Mouse (Mus musculus) mesoderm, embryonic 11.5 days (tissue): Measurements from ENCODE around the gene Nlgn3.
"Not testable (repeated sequence)": the region's sequence is repeated elsewhere in the genome, so short reads cannot be mapped to it uniquely, and the experiment has no call there.

Experiments
- DNase-seq: peaks from one replicate; pipeline ENCODE4 v3.0.0-alpha.2; 2012; ENCODE audit warnings: low read depth, low spot score

Nlgn3 gene

DNA sequence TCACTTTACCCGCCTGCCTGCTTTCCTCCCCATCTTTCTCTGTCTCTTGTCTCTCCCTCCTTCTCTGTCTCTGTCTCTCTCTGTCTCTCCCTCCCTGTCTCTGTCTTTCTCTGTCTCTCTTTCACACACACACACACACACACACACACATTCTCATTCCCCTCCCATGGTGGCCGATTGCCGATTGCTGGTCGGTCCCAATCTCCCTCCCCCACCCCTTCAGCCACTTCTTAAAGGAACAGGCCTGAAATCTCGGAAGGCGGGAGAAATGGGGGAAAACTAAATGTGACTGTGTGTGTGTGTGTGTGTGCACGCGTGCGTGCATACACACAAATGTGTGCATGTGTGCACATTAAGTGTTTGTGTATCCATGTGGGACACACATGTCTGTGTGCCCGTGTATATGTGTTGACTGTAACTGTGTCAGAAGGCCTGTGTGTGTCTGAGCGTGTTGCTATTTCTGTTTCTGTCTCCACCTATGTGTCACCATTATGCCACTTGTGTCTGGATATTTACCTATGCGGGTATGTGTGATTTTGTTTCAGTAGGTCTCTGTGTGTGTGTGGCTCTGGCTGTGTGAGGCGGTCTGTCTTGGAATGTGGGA, 1.6 kb downstream of the Nlgn3 start:
- peak; percentile 40 for DNase-seq

DNA sequence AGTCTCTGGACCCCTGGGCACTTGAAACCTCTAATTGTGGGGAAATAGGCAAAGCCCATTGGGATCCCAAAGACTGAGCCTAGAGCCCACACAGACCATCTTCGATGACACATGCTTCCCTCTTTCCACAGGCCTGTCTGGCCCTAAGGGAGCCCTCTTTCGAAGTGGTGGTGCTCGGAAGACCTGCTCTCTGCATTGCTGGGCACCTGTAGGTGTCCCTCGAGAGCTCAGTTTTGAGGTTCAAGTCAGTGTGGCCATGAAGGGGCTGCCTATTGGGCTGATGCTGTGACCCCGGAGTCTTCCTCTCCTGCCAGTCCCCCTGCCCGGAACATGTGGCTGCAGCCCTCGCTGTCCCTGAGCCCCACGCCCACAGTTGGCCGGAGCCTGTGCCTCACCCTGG, 2.7 kb downstream of the Nlgn3 start:
- DNase-seq, result no peak

DNA sequence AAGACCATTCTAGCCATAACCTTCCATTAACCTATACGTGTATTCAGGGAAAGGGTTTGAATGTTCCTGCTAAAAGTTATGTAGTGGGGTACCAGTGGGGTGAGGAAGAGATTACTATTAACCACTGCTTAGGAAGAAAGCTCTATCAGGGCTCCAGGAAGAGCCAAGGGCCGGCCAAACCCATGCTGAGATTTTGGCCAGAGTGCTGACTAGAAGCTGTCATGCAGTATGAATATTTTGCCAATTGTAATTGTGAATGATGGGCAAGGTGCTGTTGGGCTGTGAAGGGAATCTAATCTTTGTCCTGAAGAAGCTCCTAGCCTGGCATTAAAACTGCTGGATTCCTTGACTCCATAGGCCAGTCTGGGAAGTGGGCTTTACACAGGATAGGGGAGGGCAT, 5.7 kb downstream of the Nlgn3 start:
- DNase-seq, result no peak

DNA sequence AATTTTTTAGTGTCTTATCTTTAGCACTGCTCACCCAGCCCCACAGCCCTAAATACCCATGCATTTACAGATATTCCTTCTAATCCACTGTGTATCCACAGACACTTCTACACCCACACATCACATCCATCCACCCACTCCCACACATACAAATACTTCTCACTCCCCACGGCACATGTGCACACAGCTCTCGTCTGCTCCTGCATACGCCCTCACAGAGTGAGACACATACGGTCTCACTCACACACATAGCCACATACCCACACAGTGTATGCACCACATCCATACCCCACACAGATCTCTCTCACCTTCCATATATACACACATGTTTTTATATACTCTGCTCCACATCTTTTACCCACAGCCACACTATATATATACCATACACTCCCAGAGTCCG, 10.3 kb downstream of the Nlgn3 start:
- DNase-seq, result no peak

DNA sequence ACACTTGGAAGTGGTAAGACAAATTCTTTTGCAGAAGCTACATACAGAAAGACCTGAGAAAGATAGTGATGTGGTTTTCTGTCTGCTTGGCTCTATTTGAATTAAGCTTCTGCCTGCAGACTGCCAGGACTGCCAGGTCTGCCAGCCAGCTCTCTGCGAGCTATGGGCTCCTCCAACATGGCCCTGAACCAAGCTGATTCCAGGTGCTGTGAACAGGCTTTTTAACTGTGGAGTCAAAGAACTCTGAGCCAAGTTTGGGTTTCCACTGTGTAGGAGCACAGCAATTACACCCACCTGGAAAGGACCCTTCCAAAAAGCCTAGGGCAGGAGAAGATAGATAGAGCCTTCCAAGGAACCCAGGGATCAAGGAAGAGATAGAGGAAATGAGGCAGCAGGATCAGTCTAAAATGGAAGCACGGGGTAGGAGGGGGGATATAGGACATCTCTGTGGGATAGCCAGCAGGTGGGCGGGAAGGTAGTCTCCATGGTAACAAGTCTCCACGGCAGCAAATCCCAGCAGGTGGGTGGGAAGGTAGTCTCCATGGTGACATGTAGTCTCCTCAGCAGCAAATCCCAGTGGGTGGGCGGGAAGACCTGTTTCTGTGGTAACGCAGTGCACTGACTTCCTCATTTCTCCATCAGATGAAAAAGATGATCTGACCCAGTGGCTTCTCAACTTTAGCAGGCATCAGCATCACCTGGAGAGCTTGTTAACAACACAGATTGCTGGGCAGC, 14.8 kb downstream of the Nlgn3 start:
- no peak for DNase-seq

DNA sequence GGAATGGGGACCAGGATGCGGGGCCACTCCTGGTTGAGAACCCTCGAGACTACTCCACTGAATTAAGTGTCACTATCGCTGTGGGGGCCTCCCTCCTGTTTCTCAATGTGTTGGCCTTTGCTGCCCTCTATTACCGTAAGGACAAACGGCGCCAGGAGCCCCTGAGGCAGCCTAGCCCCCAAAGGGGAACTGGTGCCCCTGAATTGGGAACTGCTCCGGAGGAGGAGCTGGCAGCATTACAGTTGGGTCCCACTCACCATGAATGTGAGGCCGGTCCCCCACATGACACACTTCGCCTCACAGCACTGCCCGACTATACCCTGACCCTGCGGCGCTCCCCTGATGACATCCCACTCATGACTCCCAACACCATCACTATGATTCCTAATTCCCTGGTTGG, 20.8 kb downstream of the Nlgn3 start:
- DNase-seq, result no peak

DNA sequence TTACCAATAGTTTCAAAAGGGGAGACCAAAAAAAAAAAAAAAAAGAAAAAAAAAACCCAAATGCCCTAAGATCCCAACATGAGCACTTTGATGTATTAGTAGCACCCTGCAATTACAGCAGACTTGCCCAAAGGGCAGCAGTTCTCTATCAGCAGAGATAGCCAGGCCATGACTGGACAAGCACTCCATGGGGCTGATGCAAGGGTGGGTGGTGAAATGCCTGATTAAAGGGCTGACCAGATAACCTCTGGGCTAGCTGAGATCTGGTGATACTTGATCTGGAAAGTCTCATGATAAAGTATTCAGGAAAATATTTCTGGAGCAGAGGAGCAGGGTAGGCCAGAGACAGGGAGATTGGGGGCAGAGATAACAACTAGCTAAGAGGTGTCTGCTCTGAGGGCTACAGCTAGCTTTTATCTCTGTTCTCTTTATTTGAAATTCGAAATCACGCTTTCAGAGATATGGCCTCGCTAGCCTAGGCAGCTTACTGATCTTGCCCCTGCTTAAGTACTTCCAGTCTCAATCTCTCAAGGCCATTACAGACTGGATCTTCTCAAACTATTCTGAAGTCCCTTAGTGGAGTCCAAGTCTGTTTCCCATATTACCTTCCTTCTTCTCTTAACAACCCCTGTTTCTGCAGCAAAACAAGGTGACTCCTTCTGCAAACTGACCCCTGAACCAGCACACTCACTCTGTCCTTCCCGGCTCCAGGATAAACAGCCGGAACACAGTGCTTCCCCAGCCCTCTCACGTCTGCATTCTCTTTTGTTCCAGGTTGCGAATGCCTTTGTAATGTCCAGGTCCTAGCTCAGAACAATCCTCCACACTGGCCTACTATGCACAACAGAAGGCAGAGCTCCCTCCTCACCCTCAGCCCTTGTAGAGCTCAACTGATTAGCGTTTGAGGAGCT, 27.3 kb downstream of the Nlgn3 start:
- no peak for DNase-seq

DNA sequence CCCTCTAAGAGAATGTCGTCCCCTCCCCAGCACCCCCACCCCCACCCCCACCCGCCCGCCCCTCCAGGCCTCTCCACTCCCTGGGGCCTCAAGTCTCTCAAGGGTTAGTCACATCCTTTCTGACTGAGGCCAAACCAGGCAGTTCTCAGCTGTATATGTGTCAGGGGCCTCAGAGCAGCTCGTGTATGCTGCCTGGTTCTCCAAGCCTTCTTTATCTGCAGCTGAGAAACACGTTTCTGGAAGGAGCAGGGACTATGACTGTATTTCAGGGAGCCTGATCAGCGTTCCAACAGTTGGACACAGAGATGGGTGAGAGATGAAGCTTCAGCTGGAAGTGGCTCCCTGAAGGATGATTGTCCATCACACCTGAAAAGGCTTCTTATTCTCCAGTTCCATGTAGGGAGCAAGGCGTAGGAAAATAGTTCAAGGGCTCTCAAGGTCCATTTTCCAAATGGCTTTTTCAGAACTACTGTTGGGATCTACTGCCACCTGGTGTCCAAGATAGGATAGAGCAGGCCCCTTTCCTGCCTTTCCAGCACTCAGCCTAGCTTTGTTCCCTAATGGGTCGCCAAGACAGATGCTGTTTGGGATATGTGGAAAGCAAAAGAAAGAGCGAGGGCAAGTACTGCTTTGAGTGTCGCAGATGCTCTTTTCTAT, 30.5 kb downstream of the Nlgn3 start:
- peak; percentile 70 for DNase-seq

DNA sequence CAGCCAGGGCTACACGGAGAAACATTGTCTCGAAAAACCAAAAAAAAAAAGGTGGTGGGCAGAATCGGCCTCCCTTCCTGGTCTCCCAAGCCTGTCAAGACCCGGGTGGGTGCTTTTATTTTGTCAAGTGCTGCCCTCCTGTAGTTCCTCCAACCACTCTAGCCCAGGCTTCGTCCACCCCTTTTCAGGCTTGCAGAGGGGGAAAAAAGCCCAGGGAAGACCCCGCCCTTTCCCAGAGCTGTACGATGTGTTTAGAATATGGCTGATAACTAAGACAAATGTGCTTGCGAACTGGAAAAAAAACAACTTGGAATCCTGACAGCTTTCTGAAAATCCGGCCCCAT, 33.0 kb downstream of the Nlgn3 start:
- DNase-seq, result no peak

DNA sequence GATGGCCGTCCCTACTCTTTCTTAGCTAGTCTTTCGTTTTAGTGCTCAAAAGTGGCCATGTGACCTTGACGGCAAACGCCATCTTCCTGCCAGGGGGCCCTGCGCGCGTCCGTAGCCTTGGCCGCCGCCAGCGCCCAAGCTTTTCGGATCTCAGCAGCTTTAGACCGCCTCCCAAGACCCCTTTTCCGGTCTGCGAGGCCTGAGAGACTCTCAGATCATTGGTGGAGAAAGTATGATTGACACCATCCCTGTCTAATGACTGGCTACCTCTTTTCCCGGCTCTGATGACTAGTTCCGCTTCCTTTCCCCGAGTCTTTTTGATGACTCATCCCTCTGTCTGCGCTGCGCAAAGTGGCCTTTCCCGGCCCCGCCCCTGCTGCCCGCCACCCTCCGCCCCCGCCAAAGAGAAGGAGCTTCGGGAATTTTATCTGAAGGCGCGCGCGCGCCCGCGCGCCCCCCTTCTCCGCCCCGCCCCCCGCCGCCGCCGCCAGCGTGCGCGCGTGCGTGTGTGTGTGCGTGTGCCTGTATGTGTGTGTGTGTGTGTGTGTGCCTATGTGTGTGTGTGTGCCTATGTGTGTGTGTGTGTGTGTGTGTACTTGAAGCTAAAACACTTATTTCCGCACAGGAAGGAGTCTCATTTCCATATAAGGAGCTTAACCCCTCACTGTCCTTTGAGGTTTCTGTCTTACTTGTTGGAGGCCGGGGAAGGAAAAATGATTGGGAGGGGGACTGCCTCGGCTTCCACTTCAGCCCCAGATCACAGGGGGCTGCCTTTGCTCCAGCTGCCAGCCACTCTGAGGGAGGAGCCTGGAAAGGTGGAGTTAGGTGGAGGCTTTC, 33.6 kb downstream of the Nlgn3 start:
- DNase-seq, result peak; percentile 94

DNA sequence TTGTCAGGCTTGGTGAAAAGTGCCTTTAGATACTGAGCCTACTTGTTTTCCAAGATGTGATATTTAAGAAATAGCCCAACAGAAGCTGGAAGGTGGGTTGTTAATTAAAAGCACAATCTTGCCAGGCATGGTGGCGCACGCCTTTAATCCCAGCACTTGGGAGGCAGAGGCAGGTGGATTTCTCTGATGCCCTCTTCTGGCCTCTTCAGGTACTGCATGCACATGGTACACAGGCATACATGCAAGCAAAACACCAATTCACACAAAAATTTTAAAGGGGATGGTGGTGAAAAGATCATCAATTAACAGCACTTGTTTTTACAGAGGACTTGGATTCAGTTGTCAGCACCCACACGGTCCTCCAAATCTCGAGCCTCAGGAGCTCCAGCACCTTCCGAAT, 35.6 kb downstream of the Nlgn3 start:
- DNase-seq, result no peak

DNA sequence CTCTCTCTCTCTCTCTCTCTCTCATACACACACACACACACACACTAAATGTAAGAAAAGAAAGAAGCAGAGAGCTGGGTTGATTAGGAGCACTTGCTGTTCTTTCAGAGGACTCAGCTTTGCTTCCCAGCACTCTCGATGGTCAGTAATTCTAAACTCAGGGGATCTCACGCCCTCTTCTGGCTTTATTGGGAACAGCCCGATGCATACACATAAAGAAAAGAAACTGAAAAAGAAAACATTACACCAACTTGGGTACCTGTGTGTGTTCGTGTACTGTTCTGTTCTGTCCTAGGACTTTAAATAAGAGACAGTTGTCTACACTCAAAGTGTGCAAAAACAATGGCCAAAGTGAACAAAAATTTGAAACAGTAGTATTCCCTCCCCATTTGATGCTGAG, 39.7 kb downstream of the Nlgn3 start:
- no peak for DNase-seq

DNA sequence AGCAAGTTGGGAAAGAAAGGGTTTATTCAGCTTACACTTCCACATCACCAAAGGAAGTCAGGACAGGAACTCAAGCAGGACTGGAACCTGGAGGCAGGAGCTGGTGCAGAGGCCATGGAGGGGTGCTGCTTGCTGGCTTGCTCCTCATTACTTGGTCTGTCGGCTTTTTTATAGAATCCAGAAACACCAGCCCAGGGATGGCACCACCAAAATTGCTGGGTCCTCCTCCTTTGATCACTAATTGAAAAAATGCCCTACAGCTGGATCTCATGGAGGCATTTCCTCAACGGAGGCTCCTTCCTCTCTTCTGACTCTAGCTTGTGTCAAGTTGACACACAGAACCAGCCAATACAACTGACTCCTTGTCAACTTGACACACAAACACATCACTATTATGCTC, 43.9 kb downstream of the Nlgn3 start:
- not testable (repeated sequence) for DNase-seq

DNA sequence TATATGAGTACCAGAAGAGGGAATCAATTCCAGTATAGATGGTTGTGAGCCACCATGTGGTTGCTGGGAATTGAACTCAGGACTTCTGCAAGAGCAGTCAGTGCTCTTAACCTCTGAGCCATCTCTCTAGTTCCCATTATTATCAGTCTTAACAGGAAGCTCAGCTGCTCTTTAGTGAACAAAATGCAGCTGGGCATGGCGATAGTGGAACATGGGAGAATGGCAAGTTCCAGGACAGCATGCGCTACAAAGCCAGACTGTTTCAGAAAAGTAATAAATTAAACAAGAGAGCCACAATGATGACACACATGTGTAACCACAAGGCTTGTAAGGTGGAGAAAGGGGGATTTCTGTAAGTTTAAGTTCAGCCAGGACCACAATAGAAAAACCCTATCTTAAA, 46.5 kb downstream of the Nlgn3 start:
- no peak for DNase-seq

DNA sequence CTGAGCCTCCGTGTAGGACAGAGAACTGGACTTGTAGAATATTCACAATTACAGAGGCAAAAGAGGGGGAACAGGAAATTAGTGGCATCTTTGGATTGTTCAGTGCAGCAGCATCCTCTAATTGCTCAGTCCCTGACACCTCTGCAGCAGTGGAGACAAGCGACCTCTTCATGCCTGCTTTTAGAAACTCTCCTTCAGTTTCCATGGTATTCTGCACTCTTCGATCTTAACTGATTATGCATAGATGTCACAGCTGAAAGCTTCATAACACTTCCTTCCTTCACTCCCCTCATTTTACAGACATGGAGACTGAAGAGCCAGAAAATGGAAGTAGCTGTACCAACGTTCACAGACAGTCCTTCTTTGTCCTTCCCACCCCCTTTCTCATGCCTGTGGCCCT, 47.5 kb downstream of the Nlgn3 start:
- DNase-seq, result no peak

DNA sequence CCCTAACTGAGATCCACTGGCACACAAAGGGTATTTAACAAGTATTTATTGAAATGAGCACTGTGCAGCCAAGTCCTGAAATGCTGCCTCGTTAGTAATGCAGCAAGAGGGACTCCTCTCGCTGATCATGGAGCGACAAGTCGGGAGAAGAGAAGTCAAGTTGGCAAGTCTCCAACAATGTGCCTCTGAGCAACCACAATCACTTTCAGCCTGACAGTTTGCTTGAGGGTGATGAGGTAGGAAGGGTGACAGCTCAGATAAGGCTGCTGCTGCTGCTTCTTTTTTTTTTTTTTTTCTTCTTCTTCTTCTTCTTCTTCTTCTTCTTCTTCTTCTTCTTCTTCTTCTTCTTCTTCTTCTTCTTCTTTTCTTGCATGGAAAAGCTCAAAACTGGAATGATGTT, 52.2 kb downstream of the Nlgn3 start:
- no peak for DNase-seq

DNA sequence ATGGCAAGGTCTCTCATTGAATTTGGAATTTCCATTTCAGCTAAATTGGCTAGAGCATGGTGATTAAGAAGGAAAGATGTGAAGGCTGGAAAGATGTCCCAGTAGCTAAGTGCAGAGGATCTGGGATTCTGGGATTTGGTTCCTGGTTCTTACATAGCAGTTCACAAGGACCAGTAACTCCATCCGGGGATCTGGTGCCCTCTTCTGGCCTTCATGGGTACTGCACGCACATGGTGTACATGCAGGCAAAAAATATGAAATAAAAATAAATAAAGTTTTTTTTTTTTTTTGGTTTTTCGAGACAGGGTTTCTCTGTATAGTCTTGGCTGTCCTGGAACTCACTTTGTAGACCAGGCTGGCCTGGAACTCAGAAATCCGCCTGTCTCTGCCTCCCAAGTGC, 59.9 kb downstream of the Nlgn3 start:
- DNase-seq, result not testable (repeated sequence)

DNA sequence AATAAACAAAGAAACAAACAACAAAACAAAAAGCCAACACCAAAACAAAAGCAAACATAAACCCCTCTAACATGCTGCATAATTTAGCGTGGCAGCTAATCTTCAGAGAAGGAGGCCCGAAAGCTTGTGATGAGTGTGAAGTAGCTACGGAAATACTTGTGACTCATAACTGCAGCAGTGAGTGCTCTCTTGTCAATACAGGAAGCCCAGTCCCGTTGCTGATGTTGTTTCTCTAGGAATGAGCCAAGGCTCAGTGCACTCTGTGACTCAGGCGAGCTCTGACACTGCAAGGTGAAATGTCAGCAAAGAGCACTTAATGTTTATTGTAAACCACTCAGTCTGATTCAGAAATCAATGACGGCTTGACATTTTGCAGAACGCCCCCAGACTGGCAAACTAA, 70.0 kb downstream of the Nlgn3 start:
- DNase-seq, result no peak

DNA sequence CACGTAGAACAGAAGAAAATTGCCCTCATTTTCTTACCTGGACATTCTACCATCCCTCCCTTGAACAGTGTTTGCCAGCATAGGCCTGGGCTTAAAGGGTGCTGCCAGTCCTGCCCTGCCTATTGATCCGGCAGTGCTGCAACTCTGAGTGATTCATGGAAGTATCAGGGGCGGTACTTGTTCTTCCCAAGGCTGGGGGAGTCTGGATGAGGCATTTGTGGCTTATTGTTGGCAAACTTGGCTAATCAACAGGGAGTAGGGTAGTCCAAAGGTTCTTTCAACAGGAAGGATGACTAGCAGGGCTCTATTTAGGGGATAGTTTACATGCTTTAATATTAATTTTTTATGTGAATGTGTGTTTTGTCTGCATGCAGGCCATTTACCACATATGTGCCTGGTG, 71.6 kb downstream of the Nlgn3 start:
- no peak for DNase-seq

DNA sequence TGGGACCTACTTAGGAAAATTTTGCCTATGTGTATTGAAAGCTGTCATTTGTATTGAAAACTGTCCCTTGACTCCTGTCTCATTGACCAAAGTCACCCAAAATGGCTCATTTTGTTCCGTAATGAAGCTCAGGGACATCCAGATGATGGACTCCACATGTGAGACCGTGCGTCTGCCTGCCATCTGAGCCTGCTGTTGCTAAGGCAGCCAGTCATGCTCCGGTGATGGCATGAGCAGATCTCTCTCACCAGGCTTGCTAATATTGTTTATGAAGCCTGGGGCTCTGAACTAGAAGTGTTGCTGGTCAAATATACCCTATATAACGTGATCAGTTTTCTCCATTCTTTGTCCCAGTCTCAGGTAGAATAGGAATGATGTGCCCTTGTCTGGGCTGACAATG, 74.0 kb downstream of the Nlgn3 start:
- DNase-seq, result no peak
